Mouse (Mus musculus): Measurements from ENCODE around the gene Ankrd49. TPM values are rescaled to one million over a fixed set of nuclear protein-coding genes. Genes with fewer than 3 reads are reported as not detected.

Ankrd49 gene
- polyA plus RNA-seq, 1 experiment, result 4.0 TPM

GRCm38 (mm10) chr9:14764765-14765164 is 19.9 kb downstream of the Ankrd49 start:
- 21% methylated on average over 7 of the region's 7 CpGs for WGBS
- H3K4me1 ChIP-seq (ENCODE audit: control insufficient read depth, insufficient read depth, low read length), result no peaks in the 10 kb centered on the region
- DNase-seq, result peak; percentile 42
- no peak overlapping the region for H3K4me3 ChIP-seq (ENCODE audit: insufficient read depth, low read depth, low read length)
- H3K27ac ChIP-seq (ENCODE audit: insufficient read depth, low read depth, low read length), result no peak overlapping the region
- TF ChIP-seq CTCF (conservative IDR thresholded peaks at IDR 0.05; ENCODE audit: insufficient read depth, insufficient read length, low read depth, low read length), result peak; percentile 34
- no peak for TF ChIP-seq POLR2A (IDR thresholded peaks at IDR 0.05; ENCODE audit: low read depth, low read length)
- H3K36me3 ChIP-seq (ENCODE audit: control insufficient read depth, insufficient read depth, low read length), result no peaks in the 10 kb centered on the region
- no peaks in the 10 kb centered on the region for H3K27me3 ChIP-seq (replicated peaks; ENCODE audit: control insufficient read depth, insufficient read depth, low read length)

GRCm38 (mm10) chr9:14759261-14759660 is 25.4 kb downstream of the Ankrd49 start:
- Histone ChIP-seq H3K4me1 (ENCODE audit: control insufficient read depth, insufficient read depth, low read length) (no peaks in the 10 kb centered on the region), H3K36me3 (ENCODE audit: control insufficient read depth, insufficient read depth, low read length) (no peaks in the 10 kb centered on the region), H3K27ac (ENCODE audit: insufficient read depth, low read depth, low read length) (no peak overlapping the region), H3K27me3 (replicated peaks; ENCODE audit: control insufficient read depth, insufficient read depth, low read length) (no peaks in the 10 kb centered on the region), H3K4me3 (ENCODE audit: insufficient read depth, low read depth, low read length) (no peak overlapping the region)
- TF ChIP-seq POLR2A (IDR thresholded peaks at IDR 0.05; ENCODE audit: low read depth, low read length) (no peak), CTCF (conservative IDR thresholded peaks at IDR 0.05; ENCODE audit: insufficient read depth, insufficient read length, low read depth, low read length) (no peak)
- no peak for DNase-seq

- no peak for DNase-seq
- WGBS, result 70% methylated on average over 7 of the region's 7 CpGs
- H3K27ac ChIP-seq (ENCODE audit: insufficient read depth, low read depth, low read length), result no peak overlapping the region
Measured at GRCm38 (mm10) chr9:14758590-14758989, 26.1 kb downstream of the Ankrd49 start.

GRCm38 (mm10) chr9:14754469-14754868 is 30.2 kb downstream of the Ankrd49 start:
- TF ChIP-seq CTCF (conservative IDR thresholded peaks at IDR 0.05; ENCODE audit: insufficient read depth, insufficient read length, low read depth, low read length), result no peak
- no peak for TF ChIP-seq POLR2A (IDR thresholded peaks at IDR 0.05; ENCODE audit: low read depth, low read length)
- H3K36me3 ChIP-seq (ENCODE audit: control insufficient read depth, insufficient read depth, low read length), result no peaks in the 10 kb centered on the region
- no peak for DNase-seq
- no peak overlapping the region for H3K27ac ChIP-seq (ENCODE audit: insufficient read depth, low read depth, low read length)
- H3K4me3 ChIP-seq (ENCODE audit: insufficient read depth, low read depth, low read length), result no peak overlapping the region
- 89% methylated on average over 3 of the region's 3 CpGs for WGBS
- no peaks in the 10 kb centered on the region for H3K4me1 ChIP-seq (ENCODE audit: control insufficient read depth, insufficient read depth, low read length)
- no peaks in the 10 kb centered on the region for H3K27me3 ChIP-seq (replicated peaks; ENCODE audit: control insufficient read depth, insufficient read depth, low read length)

More at GRCm38 (mm10) chr9:14758590-14758989, 26.1 kb downstream of the Ankrd49 start:
- H3K27me3 ChIP-seq (replicated peaks; ENCODE audit: control insufficient read depth, insufficient read depth, low read length), result no peaks in the 10 kb centered on the region
- no peak for TF ChIP-seq POLR2A (IDR thresholded peaks at IDR 0.05; ENCODE audit: low read depth, low read length)
- TF ChIP-seq CTCF (conservative IDR thresholded peaks at IDR 0.05; ENCODE audit: insufficient read depth, insufficient read length, low read depth, low read length), result no peak
- H3K4me1 ChIP-seq (ENCODE audit: control insufficient read depth, insufficient read depth, low read length), result no peaks in the 10 kb centered on the region
- H3K4me3 ChIP-seq (ENCODE audit: insufficient read depth, low read depth, low read length), result no peak overlapping the region
- H3K36me3 ChIP-seq (ENCODE audit: control insufficient read depth, insufficient read depth, low read length), result no peaks in the 10 kb centered on the region

- DNase-seq, result no peak
- H3K4me1 ChIP-seq (ENCODE audit: control insufficient read depth, insufficient read depth, low read length), result no peaks in the 10 kb centered on the region
- no peak for TF ChIP-seq POLR2A (IDR thresholded peaks at IDR 0.05; ENCODE audit: low read depth, low read length)
- TF ChIP-seq CTCF (conservative IDR thresholded peaks at IDR 0.05; ENCODE audit: insufficient read depth, insufficient read length, low read depth, low read length), result no peak
- H3K27me3 ChIP-seq (replicated peaks; ENCODE audit: control insufficient read depth, insufficient read depth, low read length), result no peaks in the 10 kb centered on the region
- no peak overlapping the region for H3K27ac ChIP-seq (ENCODE audit: insufficient read depth, low read depth, low read length)
- no peak overlapping the region for H3K4me3 ChIP-seq (ENCODE audit: insufficient read depth, low read depth, low read length)
- no peaks in the 10 kb centered on the region for H3K36me3 ChIP-seq (ENCODE audit: control insufficient read depth, insufficient read depth, low read length)
Measured at GRCm38 (mm10) chr9:14753947-14754346, 30.7 kb downstream of the Ankrd49 start.

GRCm38 (mm10) chr9:14752001-14752522 is 32.6 kb downstream of the Ankrd49 start, which contains the start of gene Fut4:
TSS of gene Fut4 (minus strand) at chr9:14752393.
- no peak within 1 kb of the TSS for H3K27ac ChIP-seq (ENCODE audit: insufficient read depth, low read depth, low read length)
- 1% methylated on average over 28 of the region's 28 CpGs for WGBS

GRCm38 (mm10) chr9:14751503-14752000 is 33.1 kb downstream of the Ankrd49 start:
- DNase-seq, result no peak
- Histone ChIP-seq H3K36me3 (ENCODE audit: control insufficient read depth, insufficient read depth, low read length) (no peaks in the 10 kb centered on the region), H3K27me3 (replicated peaks; ENCODE audit: control insufficient read depth, insufficient read depth, low read length) (no peaks in the 10 kb centered on the region), H3K27ac (ENCODE audit: insufficient read depth, low read depth, low read length) (no peak overlapping the region), H3K4me1 (ENCODE audit: control insufficient read depth, insufficient read depth, low read length) (no peaks in the 10 kb centered on the region), H3K4me3 (ENCODE audit: insufficient read depth, low read depth, low read length) (peak overlapping the region; percentile 58)
- TF ChIP-seq CTCF (conservative IDR thresholded peaks at IDR 0.05; ENCODE audit: insufficient read depth, insufficient read length, low read depth, low read length), result no peak
- TF ChIP-seq POLR2A (IDR thresholded peaks at IDR 0.05; ENCODE audit: low read depth, low read length), result no peak
- 2% methylated on average over 49 of the region's 50 CpGs for WGBS

More at GRCm38 (mm10) chr9:14752001-14752522, 32.6 kb downstream of the Ankrd49 start, which contains the start of gene Fut4:
- no peaks in the 10 kb centered on the region for H3K36me3 ChIP-seq (ENCODE audit: control insufficient read depth, insufficient read depth, low read length)
- no peaks in the 10 kb centered on the region for H3K4me1 ChIP-seq (ENCODE audit: control insufficient read depth, insufficient read depth, low read length)
- DNase-seq, result peak; percentile 78
- peak within 1 kb of the TSS; percentile 58 for H3K4me3 ChIP-seq (ENCODE audit: insufficient read depth, low read depth, low read length)
- H3K27me3 ChIP-seq (replicated peaks; ENCODE audit: control insufficient read depth, insufficient read depth, low read length), result no peaks in the 10 kb centered on the region
- no peak for TF ChIP-seq POLR2A (IDR thresholded peaks at IDR 0.05; ENCODE audit: low read depth, low read length)
- TF ChIP-seq CTCF (conservative IDR thresholded peaks at IDR 0.05; ENCODE audit: insufficient read depth, insufficient read length, low read depth, low read length), result no peak
